Mouse (Mus musculus): Measurements from ENCODE around the gene Apol11a. TPM values are rescaled to one million over a fixed set of nuclear protein-coding genes. Genes with fewer than 3 reads are reported as not detected.
A peak's percentile ranks its signal among the peaks of the same experiment; 100 is the strongest.
"Not testable (repeated sequence)": the region's sequence is repeated elsewhere in the genome, so short reads cannot be mapped to it uniquely, and the experiment has no call there.

Apol11a gene
- total RNA-seq (2022), result under 1 TPM in 2 of 4 experiments, not detected in 2; 0.31 to 0.38 TPM

DNA sequence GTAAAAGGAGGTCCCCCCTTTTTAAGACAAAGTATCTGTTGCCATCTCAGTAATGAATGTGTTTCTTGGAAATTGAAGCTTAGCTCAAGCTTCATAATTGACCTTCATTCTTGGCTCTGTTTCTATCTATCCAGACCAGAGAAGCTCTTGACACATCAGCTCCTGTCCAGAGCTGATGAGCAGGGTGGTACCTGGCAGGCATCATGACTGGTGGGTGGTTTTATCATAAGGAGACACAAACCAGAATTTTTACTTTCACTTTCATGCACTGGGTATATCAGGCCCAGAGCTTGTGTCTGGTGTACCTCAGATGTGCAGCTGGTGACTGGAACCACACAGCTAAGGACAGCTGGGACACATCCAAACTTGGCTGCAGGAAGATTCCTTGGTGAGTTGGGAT is at the start of gene Apol11a:
Apol11a (plus strand) TSS at position 306 of the 400 bp plus-strand sequence.
- not testable (repeated sequence) for DNase-seq

DNA sequence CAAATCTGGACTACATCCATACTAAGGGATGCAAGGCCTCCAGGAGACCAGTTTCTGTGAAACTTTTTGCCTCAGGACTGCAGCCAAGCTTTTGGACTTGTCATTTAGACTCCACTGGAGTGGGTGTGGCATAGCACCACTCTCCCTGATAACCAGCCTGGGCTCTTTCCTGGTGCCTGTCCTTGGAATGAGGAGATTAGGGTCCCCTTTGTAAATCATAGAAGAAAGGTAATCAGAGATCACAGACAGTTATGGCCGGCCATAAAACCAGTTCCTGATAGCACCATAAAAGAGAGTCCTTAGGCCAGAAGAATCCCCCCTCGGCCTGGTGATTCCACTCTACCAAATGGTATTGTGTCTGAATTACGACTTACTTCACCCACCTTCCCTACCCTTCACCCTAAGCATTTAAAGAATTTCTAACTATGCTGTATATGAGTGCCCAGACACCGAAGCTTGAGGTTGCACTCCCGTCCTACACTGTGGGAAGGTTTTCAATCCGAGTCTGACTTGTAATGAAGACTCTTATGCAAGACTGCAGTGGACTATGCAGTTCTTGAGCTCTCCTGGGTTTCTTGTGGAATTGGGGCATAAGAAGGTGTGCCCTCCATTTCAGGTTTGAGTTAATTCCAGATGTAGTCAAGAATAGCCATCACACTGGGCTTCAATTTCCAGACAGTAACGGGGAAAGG is 33.2 kb upstream of the Apol11a start:
- not testable (repeated sequence) for DNase-seq

DNA sequence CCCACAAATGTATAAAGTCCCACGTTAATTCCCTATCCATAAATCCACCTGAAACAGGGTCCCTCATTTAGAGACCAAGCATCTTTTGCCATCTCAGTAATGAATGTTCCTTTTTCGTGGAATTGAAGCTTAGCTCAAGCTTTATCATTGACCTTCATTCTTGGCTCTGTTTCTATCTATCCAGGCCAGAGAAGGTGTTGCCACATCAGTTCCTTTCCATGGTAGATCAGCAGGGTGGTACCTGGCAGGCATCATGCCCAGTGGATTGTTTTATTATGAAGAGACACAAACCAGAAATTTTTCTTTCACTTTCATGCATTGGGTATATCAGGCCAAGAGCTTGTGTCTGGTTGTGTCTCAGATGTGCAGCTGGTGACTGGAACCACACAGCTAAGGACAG is 31.4 kb upstream of the Apol11a start, which contains the start of gene Apol10a:
Apol10a (plus strand) TSS at position 355 of the 400 bp plus-strand sequence.
- DNase-seq, result not testable (repeated sequence)

- no peak for DNase-seq
Measured at GRCm38 (mm10) chr15:77482140-77482794, 25.8 kb upstream of the Apol11a start.

GRCm38 (mm10) chr15:77493181-77493580 is 14.9 kb upstream of the Apol11a start:
- DNase-seq, result not testable (repeated sequence)

DNA sequence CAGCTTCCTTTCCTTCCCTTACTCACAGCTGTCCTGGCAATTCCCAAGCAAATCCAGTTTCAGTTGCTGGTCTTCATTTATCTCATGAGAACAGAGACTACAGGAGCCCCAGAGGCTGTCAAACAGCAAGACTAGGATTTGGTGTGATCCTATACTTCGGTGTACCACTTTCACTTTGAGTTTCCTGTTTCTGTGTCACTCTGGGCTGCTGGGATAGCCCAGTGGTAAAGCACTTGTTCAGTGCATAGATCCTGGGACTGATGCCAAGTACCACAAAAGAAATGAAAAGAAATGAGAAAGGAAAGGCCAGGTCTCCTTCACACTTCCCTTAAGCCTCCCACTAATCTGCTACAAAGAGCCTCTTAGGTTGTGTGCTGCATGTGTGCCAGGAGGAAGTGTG is 13.4 kb upstream of the Apol11a start:
- DNase-seq, result not testable (repeated sequence)

GRCm38 (mm10) chr15:77520596-77520995 is 12.5 kb downstream of the Apol11a start:
- not testable (repeated sequence) for DNase-seq

DNA sequence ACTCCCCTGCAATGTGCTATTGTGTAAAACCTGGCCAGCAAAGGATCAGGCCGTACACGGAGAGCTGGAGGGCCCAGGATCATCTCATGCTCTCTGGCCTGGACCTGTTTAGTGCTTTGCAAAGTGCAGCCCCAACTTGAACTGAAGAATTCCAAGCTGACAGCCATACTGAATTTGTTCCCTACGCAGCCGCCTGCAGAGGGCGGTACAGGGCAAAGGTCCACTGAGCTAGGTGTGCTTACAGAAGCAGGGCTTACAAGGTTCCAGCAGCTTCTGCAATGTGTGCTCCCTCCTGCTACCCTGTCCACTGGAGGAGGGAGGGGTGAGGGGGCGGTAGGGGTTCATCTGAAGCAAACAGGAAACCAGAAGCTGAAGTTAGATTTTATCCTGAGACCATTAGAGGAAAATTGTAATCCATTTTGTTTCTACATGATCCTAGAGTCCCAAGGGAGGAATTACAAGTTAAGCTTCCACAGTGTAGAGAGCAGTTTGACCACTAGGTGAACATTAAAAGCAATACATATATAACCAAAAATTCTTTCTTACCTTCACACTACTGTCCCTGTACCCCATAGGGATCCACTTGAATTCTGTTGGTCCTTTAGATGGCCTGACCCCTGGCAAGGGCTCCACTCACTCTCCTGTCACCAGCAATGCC is 15.2 kb downstream of the Apol11a start:
- peak; percentile 19 for DNase-seq

- no peak for DNase-seq
Measured at GRCm38 (mm10) chr15:77533216-77533615, 25.1 kb downstream of the Apol11a start, which contains the start of gene Apol7c. Gene Apol7c, minus strand, starts transcription at chr15:77533316.

DNA sequence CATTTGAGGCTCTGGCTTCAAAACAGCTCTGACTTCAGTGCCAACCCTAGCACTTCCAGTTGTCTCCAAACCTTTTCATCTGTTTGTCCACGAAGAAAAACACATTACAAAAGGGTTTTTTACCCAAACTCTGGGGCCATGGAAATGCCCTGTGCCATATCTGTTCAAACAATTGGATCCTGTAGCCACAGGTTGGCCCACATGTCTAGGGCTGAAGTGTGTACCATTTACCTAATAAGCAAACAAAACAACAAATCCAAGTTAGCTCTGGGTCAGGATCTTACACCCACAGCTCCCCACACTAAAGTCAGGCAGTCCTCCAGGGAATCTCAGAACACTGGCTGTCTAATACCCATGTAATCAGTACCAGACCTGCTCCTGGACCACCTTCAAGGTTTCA is 31.1 kb downstream of the Apol11a start:
- DNase-seq, result not testable (repeated sequence)

DNA sequence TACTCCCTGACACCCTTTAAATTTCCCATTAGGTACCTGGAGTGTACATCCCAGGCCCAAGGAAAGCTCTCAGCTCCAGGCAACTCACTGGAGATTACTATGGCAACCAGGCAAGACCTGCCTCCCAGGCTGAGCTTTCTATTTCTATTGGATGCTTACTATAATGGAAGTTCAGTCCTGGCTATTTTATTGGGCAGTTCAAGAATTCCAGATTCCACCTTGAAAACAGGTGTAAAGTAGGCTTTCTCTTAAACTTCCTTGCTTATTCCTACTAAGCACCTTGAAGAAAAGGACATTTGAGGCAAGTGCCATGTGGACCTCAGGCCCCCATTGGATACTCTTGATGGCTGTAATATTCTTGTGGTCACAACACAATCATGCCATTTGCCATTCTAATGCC is 53.7 kb downstream of the Apol11a start, which contains the start of gene 1700025B11Rik:
1700025B11Rik (minus strand) TSS at position 101 of the 400 bp plus-strand sequence.
- DNase-seq, result no peak

GRCm38 (mm10) chr15:77563219-77563618 is 55.1 kb downstream of the Apol11a start:
- DNase-seq, result no peak

Other genes with a start within 250 kb of the Apol11a start
- gene Rbfox2, start 201.3 kb upstream of the Apol11a start, total RNA-seq (2022), result 10 to 100 TPM; 55.5 to 86.2 (median 70.7) TPM
- under 1 TPM in 1 of 4 experiments, not detected in 3; 0.13 TPM for gene Apol7a, start 109.2 kb upstream of the Apol11a start, total RNA-seq (2022)
- 1 to 10 TPM in 3 of 4 experiments, under 1 TPM in 1; 0.77 to 3.2 (median 1.5) TPM for gene Apol9a, start 97.1 kb upstream of the Apol11a start, total RNA-seq (2022)
- under 1 TPM in 1 of 4 experiments, not detected in 3; 0.28 TPM for gene Apol7b, start 60.8 kb upstream of the Apol11a start, total RNA-seq (2022)
- not detected for gene Apol10a, start 31.2 kb upstream of the Apol11a start, total RNA-seq (2022)
- gene Apol7c, start 25.0 kb downstream of the Apol11a start, total RNA-seq (2022), result under 1 TPM in 1 of 4 experiments, not detected in 3; 0.22 TPM
- gene 1700025B11Rik, start 53.6 kb downstream of the Apol11a start, total RNA-seq (2022), result not detected
- gene Apol10b, start 87.9 kb downstream of the Apol11a start, total RNA-seq (2022), result under 1 TPM; 0.23 to 0.89 (median 0.51) TPM
- not detected for gene Gm36245, start 91.0 kb downstream of the Apol11a start, total RNA-seq (2022)
- gene Apol11b, start 135.0 kb downstream of the Apol11a start, total RNA-seq (2022), result 1 to 10 TPM in 1 of 4 experiments, under 1 TPM in 3; 0.20 to 1.2 (median 0.57) TPM
- under 1 TPM in 2 of 4 experiments, not detected in 2; 0.16 to 0.22 TPM for gene Apol7e, start 190.6 kb downstream of the Apol11a start, total RNA-seq (2022)
- 1 to 10 TPM in 2 of 4 experiments, under 1 TPM in 2; 0.35 to 1.7 (median 0.78) TPM for gene Apol9b, start 220.8 kb downstream of the Apol11a start, total RNA-seq (2022)
- under 1 TPM; 0.14 to 0.43 (median 0.15) TPM for gene Apol8, start 248.7 kb downstream of the Apol11a start, total RNA-seq (2022)

All from adrenal gland, adult 8-10 months (tissue).